Mouse (Mus musculus) bone marrow macrophage, adult 2 months (primary cell): ENCODE results near the gene Rps3.

ENCODE experiments used
- CTCF ChIP-seq: IDR thresholded peaks from 2 replicates; pipeline ENCODE4 v1.5.1; 2012; ENCODE audit warnings: low read depth, mild to moderate bottlenecking, low read length, moderate library complexity
- POLR2A ChIP-seq: IDR thresholded peaks from 2 replicates; pipeline ENCODE4 v1.6.1; 2012; ENCODE audit warnings: mild to moderate bottlenecking, low read depth, low read length, borderline replicate concordance

DNA sequence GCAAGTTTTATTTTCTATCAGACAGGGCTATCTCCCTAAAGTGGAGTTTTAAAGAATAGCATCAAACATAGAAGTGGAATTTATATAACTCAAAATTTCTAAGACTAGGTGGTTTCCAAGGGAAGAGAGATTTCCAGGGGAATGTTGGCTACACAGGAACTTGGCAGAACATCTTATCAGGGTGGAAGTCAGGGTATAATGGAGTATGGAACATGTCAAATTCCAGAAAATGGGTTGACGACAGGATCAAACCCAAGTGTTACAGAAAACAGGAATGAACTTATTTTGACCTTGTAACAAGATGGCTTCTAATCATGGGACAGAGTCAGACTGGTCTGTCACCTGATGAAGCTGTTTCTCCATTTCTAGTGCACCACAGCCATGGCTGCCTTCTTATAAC is 1.1 kb upstream of the Rps3 start:
- TF ChIP-seq CTCF: no peak
- TF ChIP-seq POLR2A: no peak
